Mouse (Mus musculus) right cerebral cortex, postnatal 14 days (tissue): ENCODE data around the gene Hand1.
"Not testable (repeated sequence)": the region's sequence is repeated elsewhere in the genome, so short reads cannot be mapped to it uniquely, and the experiment has no call there.

Source experiments
- DNase-seq: peaks from one replicate; pipeline ENCODE4 v3.0.0; 2022

The Hand1 gene

GRCm38 (mm10) chr11:57833296-57833977 is 819 bp upstream of the Hand1 start:
- no peak for DNase-seq

GRCm38 (mm10) chr11:57831861-57832260 is 757 bp downstream of the Hand1 start:
- no peak for DNase-seq

- no peak for DNase-seq
Observed at GRCm38 (mm10) chr11:57831281-57831781, 1.3 kb downstream of the Hand1 start.

GRCm38 (mm10) chr11:57829871-57830775 is 2.5 kb downstream of the Hand1 start:
- no peak for DNase-seq

- DNase-seq, result no peak
Observed at GRCm38 (mm10) chr11:57828955-57829870, 3.4 kb downstream of the Hand1 start.

GRCm38 (mm10) chr11:57827915-57828545 is 4.6 kb downstream of the Hand1 start:
- DNase-seq, result no peak

- no peak for DNase-seq
Observed at GRCm38 (mm10) chr11:57827048-57827914, 5.3 kb downstream of the Hand1 start.

- not testable (repeated sequence) for DNase-seq
Observed at GRCm38 (mm10) chr11:57825234-57825633, 7.4 kb downstream of the Hand1 start.

GRCm38 (mm10) chr11:57823714-57824113 is 8.9 kb downstream of the Hand1 start:
- DNase-seq, result no peak

- DNase-seq, result not testable (repeated sequence)
Observed at GRCm38 (mm10) chr11:57823159-57823558, 9.5 kb downstream of the Hand1 start.

- peak; percentile 89 for DNase-seq
Observed at GRCm38 (mm10) chr11:57819999-57820581, 12.5 kb downstream of the Hand1 start.

- no peak for DNase-seq
Observed at GRCm38 (mm10) chr11:57818189-57818588, 14.4 kb downstream of the Hand1 start.

GRCm38 (mm10) chr11:57813641-57814040 is 19.0 kb downstream of the Hand1 start:
- DNase-seq, result no peak

- no peak for DNase-seq
Observed at GRCm38 (mm10) chr11:57812212-57812611, 20.4 kb downstream of the Hand1 start.

- DNase-seq, result no peak
Observed at GRCm38 (mm10) chr11:57811006-57811405, 21.6 kb downstream of the Hand1 start.

- DNase-seq, result no peak
Observed at GRCm38 (mm10) chr11:57809732-57810098, 22.9 kb downstream of the Hand1 start.

- DNase-seq, result no peak
Observed at GRCm38 (mm10) chr11:57809017-57809731, 23.4 kb downstream of the Hand1 start.

GRCm38 (mm10) chr11:57805047-57805446 is 27.6 kb downstream of the Hand1 start:
- no peak for DNase-seq

- DNase-seq, result no peak
Observed at GRCm38 (mm10) chr11:57802511-57802870, 30.1 kb downstream of the Hand1 start.
